Comparison of ENCODE assay signal across 1 mouse cellular context in the genomic region with DNA sequence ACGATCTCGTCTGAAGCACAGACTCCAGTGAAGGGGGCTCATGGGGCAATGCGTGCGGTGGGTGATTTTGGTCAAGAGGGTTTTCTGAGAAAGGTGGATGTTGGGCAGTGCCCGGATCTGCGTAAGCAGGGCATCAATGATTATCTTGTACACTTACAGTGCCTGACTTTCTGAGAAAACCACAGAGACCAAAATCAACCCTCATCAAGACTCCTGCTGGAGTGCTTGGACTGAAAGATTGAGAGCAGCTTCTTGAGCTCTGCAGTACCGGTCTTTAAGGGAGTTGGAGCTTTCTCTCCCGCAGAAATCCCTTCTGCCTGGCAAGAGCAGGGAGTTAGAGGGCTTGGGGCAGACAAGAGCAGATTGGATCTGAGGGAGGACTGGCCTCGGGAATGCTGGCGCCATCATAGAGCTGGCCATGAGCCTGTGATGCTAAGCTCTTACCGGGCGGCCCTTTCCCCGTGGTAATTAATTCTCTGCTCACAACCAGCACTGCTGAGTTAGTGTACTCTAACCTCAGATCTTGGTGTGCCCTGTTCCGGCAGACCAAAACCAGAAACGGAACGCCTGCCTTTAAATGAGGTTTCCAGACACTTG.
TF ChIP-seq lines count a peak whose summit lies in the region.

No protein-coding gene starts in this region.

TF ChIP-seq in MEL, 35 proteins besides CTCF, POLR2A, EP300 and RAD21 (continued from another document):
- TF ChIP-seq USF2 (IDR thresholded peaks at IDR 0.05; ENCODE audit: borderline replicate concordance in 1 of 2, insufficient read depth in 1 of 2, low read depth in 1 of 2, low read length in 2 of 2): no peak
- TF ChIP-seq UBTF (IDR thresholded peaks at IDR 0.05; ENCODE audit: borderline replicate concordance, insufficient read depth, low read depth, low read length): no peak
- TF ChIP-seq POLR2AphosphoS5 (IDR thresholded peaks at IDR 0.05; ENCODE audit: borderline replicate concordance, low read depth, low read length): no peak
- no peak for TF ChIP-seq JUND (IDR thresholded peaks at IDR 0.05; ENCODE audit: low read depth, low read length)
- TF ChIP-seq ZNF384 (IDR thresholded peaks at IDR 0.05; ENCODE audit: low read depth, low read length): no peak
- TF ChIP-seq TAL1 (IDR thresholded peaks at IDR 0.05; ENCODE audit: low read length): no peak
- no peak for TF ChIP-seq ELF1 (IDR thresholded peaks at IDR 0.05; ENCODE audit: low read depth, low read length)
